Mouse (Mus musculus) forebrain, embryonic 12.5 days (tissue): Measurements from ENCODE around the gene Bloc1s2. TPM values are rescaled to one million over a fixed set of nuclear protein-coding genes. Genes with fewer than 3 reads are reported as not detected.
A peak's percentile ranks its signal among the peaks of the same experiment; 100 is the strongest.

ENCODE experiments used
- ATAC-seq: fragments of 200-750 bp; cut with Nextera tagmentation; 2 replicates; pipeline ENCODE4 v1.8.0; 2017; ENCODE audit warnings: moderate TSS enrichment; ENCODE audit not compliant: low FRiP score
- H3K27ac ChIP-seq: fragments of 300-500 bp; sonication (generic); 2 replicates; pipeline ENCODE4 v1.5.1; 2016; ENCODE audit warnings: mild to moderate bottlenecking
- H3K27me3 ChIP-seq: fragments of 300-500 bp; sonication (generic); 2 replicates; pipeline ENCODE4 v1.6.1; 2016; ENCODE audit warnings: mild to moderate bottlenecking
- H3K36me3 ChIP-seq: fragments of 300-500 bp; sonication (generic); replicated peaks from 2 replicates; pipeline ENCODE4 v1.6.1; 2016; ENCODE audit warnings: mild to moderate bottlenecking
- H3K4me1 ChIP-seq: fragments of 300-500 bp; sonication (generic); 2 replicates; pipeline ENCODE4 v1.6.1; 2016
- H3K4me2 ChIP-seq: fragments of 300-500 bp; sonication (generic); 2 replicates; pipeline ENCODE4 v1.6.1; 2016; ENCODE audit warnings: mild to moderate bottlenecking, moderate library complexity
- H3K4me3 ChIP-seq: fragments of 300-500 bp; sonication (generic); replicated peaks from 2 replicates; pipeline ENCODE4 v1.5.1; 2016; ENCODE audit warnings: mild to moderate bottlenecking
- H3K9ac ChIP-seq: fragments of 300-500 bp; sonication (generic); 2 replicates; pipeline ENCODE4 v1.6.1; 2016; ENCODE audit warnings: mild to moderate bottlenecking
- H3K9me3 ChIP-seq: fragments of 300-500 bp; sonication (generic); 2 replicates; pipeline ENCODE4 v1.6.1; 2016
- WGBS: fragments of 180-500 bp; shearing (Covaris S2); methylation state at CpG from one replicate; pipeline ENCODE4 v1.1.7; 2016; 5-methylcytosine and 5-hydroxymethylcytosine counted together
- polyA plus RNA-seq: library from polyadenylated mRNA; unstranded; fragments of >200 nt; fragmentation: Nextera tagmentation; extraction: Ambion mirVana; gene quantifications from 2 replicates; pipeline ENCODE4 v1.2.1, GENCODE M21; 2016

The Bloc1s2 gene
- polyA plus RNA-seq, 1 experiment from 2014 or later: 123 TPM

GRCm38 (mm10) chr19:44117793-44118192 lies 28.5 kb downstream of the Bloc1s2 start:
- H3K27me3 ChIP-seq: no peaks in the 10 kb centered on the region
- H3K4me1 ChIP-seq: no peaks in the 10 kb centered on the region
- no peak overlapping the region for H3K27ac ChIP-seq
- no peak overlapping the region for H3K4me2 ChIP-seq
- ATAC-seq: no peak
- peaks cover 74% of the 10 kb centered on the region for H3K36me3 ChIP-seq
- no peak overlapping the region for H3K9ac ChIP-seq
- no peaks in the 10 kb centered on the region for H3K9me3 ChIP-seq
- H3K4me3 ChIP-seq: no peak overlapping the region

- Histone ChIP-seq H3K4me1 (peaks cover 9% of the 10 kb centered on the region), H3K4me3 (no peak overlapping the region), H3K27me3 (no peaks in the 10 kb centered on the region), H3K27ac (no peak overlapping the region), H3K9me3 (no peaks in the 10 kb centered on the region), H3K36me3 (peaks cover 60% of the 10 kb centered on the region), H3K9ac (no peak overlapping the region), H3K4me2 (no peak overlapping the region)
- ATAC-seq: no peak
- 56% methylated on average over 7 of the region's 7 CpGs for WGBS
Observed at GRCm38 (mm10) chr19:44111706-44112105, 34.5 kb downstream of the Bloc1s2 start.

GRCm38 (mm10) chr19:44110356-44110755 lies 35.9 kb downstream of the Bloc1s2 start:
- no peak overlapping the region for H3K9ac ChIP-seq
- 89% methylated on average over 9 of the region's 9 CpGs for WGBS
- no peak overlapping the region for H3K4me2 ChIP-seq
- peaks cover 50% of the 10 kb centered on the region for H3K36me3 ChIP-seq
- H3K4me1 ChIP-seq: peaks cover 23% of the 10 kb centered on the region
- no peak overlapping the region for H3K4me3 ChIP-seq
- H3K27ac ChIP-seq: no peak overlapping the region
- ATAC-seq: no peak
- H3K9me3 ChIP-seq: no peaks in the 10 kb centered on the region
- no peaks in the 10 kb centered on the region for H3K27me3 ChIP-seq

- H3K27ac ChIP-seq: no peak overlapping the region
- no peaks in the 10 kb centered on the region for H3K27me3 ChIP-seq
- H3K4me1 ChIP-seq: peaks cover 23% of the 10 kb centered on the region
- no peak for ATAC-seq
- no peak overlapping the region for H3K4me3 ChIP-seq
- no peak overlapping the region for H3K9ac ChIP-seq
- H3K4me2 ChIP-seq: no peak overlapping the region
- no peaks in the 10 kb centered on the region for H3K9me3 ChIP-seq
- peaks cover 42% of the 10 kb centered on the region for H3K36me3 ChIP-seq
Observed at GRCm38 (mm10) chr19:44108996-44109395, 37.2 kb downstream of the Bloc1s2 start.

GRCm38 (mm10) chr19:44107661-44108521 lies 38.4 kb downstream of the Bloc1s2 start:
- Histone ChIP-seq H3K4me2 (peak overlapping the region; percentile 86), H3K27ac (no peak overlapping the region), H3K9me3 (no peaks in the 10 kb centered on the region), H3K9ac (peak overlapping the region; percentile 97), H3K4me3 (peak overlapping the region; percentile 71), H3K36me3 (peaks cover 32% of the 10 kb centered on the region), H3K4me1 (peaks cover 23% of the 10 kb centered on the region), H3K27me3 (no peaks in the 10 kb centered on the region)
- ATAC-seq: peak; percentile 48; the same call in 1 of the 2 replicates
- 32% methylated on average over 22 of the region's 22 CpGs for WGBS

- under 1% methylated on average over 66 of the region's 67 CpGs for WGBS
- Histone ChIP-seq H3K9ac (peak within 1 kb of the TSS; percentile 97), H3K27ac (peak within 1 kb of the TSS; percentile 54; the same call in 1 of the 2 replicates)
Observed at GRCm38 (mm10) chr19:44106831-44107660, 39.2 kb downstream of the Bloc1s2 start, which contains the start of gene Chuk. Gene Chuk (minus strand): TSS chr19:44107480.

GRCm38 (mm10) chr19:44104393-44104792 lies 41.9 kb downstream of the Bloc1s2 start:
- Histone ChIP-seq H3K36me3 (peaks cover 20% of the 10 kb centered on the region), H3K4me3 (no peak overlapping the region), H3K9me3 (no peaks in the 10 kb centered on the region), H3K9ac (no peak overlapping the region), H3K27me3 (no peaks in the 10 kb centered on the region), H3K4me1 (peaks cover 23% of the 10 kb centered on the region), H3K4me2 (no peak overlapping the region), H3K27ac (no peak overlapping the region)
- ATAC-seq: no peak
- 92% methylated on average over 1 of the region's 1 CpGs for WGBS

More at GRCm38 (mm10) chr19:44106831-44107660, 39.2 kb downstream of the Bloc1s2 start, which contains the start of gene Chuk:
- peaks cover 28% of the 10 kb centered on the region for H3K36me3 ChIP-seq
- peak; percentile 99 for ATAC-seq
- peaks cover 23% of the 10 kb centered on the region for H3K4me1 ChIP-seq
- H3K27me3 ChIP-seq: no peaks in the 10 kb centered on the region
- peak within 1 kb of the TSS; percentile 71 for H3K4me3 ChIP-seq
- H3K9me3 ChIP-seq: no peaks in the 10 kb centered on the region
- H3K4me2 ChIP-seq: peak within 1 kb of the TSS; percentile 86

GRCm38 (mm10) chr19:44103001-44103400 lies 43.2 kb downstream of the Bloc1s2 start:
- Histone ChIP-seq H3K4me1 (peaks cover 18% of the 10 kb centered on the region), H3K36me3 (peaks cover 18% of the 10 kb centered on the region), H3K4me3 (no peak overlapping the region), H3K4me2 (no peak overlapping the region), H3K9ac (no peak overlapping the region), H3K27me3 (no peaks in the 10 kb centered on the region), H3K27ac (no peak overlapping the region), H3K9me3 (no peaks in the 10 kb centered on the region)
- no peak for ATAC-seq
- 89% methylated on average over 3 of the region's 3 CpGs for WGBS

- no peak for ATAC-seq
- H3K9me3 ChIP-seq: no peaks in the 10 kb centered on the region
- H3K27me3 ChIP-seq: no peaks in the 10 kb centered on the region
- peaks cover 31% of the 10 kb centered on the region for H3K36me3 ChIP-seq
- H3K9ac ChIP-seq: no peak overlapping the region
- H3K4me2 ChIP-seq: no peak overlapping the region
- H3K4me1 ChIP-seq: 0 out of 2 replicates have a peak, but pooled peaks cover 5% of the 10 kb centered on the region
- no peak overlapping the region for H3K27ac ChIP-seq
- no peak overlapping the region for H3K4me3 ChIP-seq
Observed at GRCm38 (mm10) chr19:44100840-44101239, 45.4 kb downstream of the Bloc1s2 start.

Other genes with a start within 250 kb of the Bloc1s2 start
- 16.9 and 19.1 TPM in 2 replicates for gene Dnmbp, start 206.3 kb downstream of the Bloc1s2 start, polyA plus RNA-seq
- gene Cpn1, start 159.9 kb downstream of the Bloc1s2 start, polyA plus RNA-seq: 0.10 TPM in 1 of 2 replicates, not detected in the other
- not detected in 2 replicates for gene Cyp2c23, start 117.2 kb downstream of the Bloc1s2 start, polyA plus RNA-seq
- gene Erlin1, start 76.7 kb downstream of the Bloc1s2 start, polyA plus RNA-seq: 21.0 and 22.4 TPM in 2 replicates
- gene Chuk, start 39.0 kb downstream of the Bloc1s2 start, polyA plus RNA-seq: 65.1 and 70.9 TPM in 2 replicates
- 47.5 and 49.0 TPM in 2 replicates for gene Cwf19l1, start 10.6 kb downstream of the Bloc1s2 start, polyA plus RNA-seq
- 0.19 and 0.36 TPM in 2 replicates for gene Pkd2l1, start 46.0 kb upstream of the Bloc1s2 start, polyA plus RNA-seq
- 0.77 and 1.00 TPM in 2 replicates for gene Scd3, start 56.8 kb upstream of the Bloc1s2 start, polyA plus RNA-seq
- gene Scd2, start 147.2 kb upstream of the Bloc1s2 start, polyA plus RNA-seq: 470 and 492 TPM in 2 replicates
- 0.15 and 0.29 TPM in 2 replicates for gene Scd4, start 186.6 kb upstream of the Bloc1s2 start, polyA plus RNA-seq